8 mouse cellular contexts compared by ENCODE assay signal in the genomic region with DNA sequence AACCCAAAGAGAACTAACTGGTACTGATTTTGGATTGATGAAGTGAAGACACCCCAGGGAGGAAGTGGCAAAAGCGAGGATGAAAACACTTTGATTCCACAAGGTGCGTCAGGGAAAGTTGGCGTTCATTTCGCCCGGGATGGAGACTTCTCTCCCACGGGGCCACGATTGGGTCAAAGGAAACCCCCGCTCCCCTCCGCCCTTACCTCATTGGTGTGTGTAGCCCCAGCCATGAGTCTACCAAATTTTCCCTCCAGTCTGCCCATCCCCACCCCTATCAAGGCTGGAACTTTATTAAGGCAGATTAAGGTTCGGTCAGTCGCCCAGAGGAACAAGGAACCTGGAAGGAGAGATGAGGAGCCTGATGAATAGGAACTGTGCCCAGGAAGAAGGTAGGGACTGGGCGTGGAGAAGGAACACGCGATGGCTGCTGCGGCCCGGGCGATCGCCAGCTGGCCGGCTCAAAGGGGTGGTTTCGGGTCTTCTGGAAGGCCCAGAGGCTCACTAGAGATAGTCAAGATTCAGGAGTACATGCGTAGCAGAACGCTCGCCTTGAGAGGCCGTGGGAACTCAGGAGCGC. TPM values are rescaled to one million over a fixed set of nuclear protein-coding genes. Genes with fewer than 3 reads are reported as not detected.
DNase-seq lines count a peak whose midpoint lies in the region; ATAC-seq and TF ChIP-seq lines count a peak whose summit lies in the region.

A gene (plus strand): TSS at position 287 of the 580 bp plus-strand sequence.

- no peaks in the 10 kb centered on the region; the same call in 1 of the 2 replicates for H3K4me1 ChIP-seq in kidney, adult 2 months (ENCODE audit: control insufficient read depth, insufficient read depth, low read length)
- H3K4me1 ChIP-seq in ES-Bruce4 (ENCODE audit: control insufficient read depth, insufficient read depth, low read length) = no peaks in the 10 kb centered on the region
- H3K4me1 ChIP-seq in forebrain, embryonic 10.5 days = peaks cover 48% of the 10 kb centered on the region
- H3K4me1 ChIP-seq in limb, embryonic 12.5 days (replicated peaks) = peaks cover 36% of the 10 kb centered on the region

- peak; percentile 13; the same call in 1 of the 2 replicates for ATAC-seq in limb, embryonic 12.5 days (ENCODE audit: insufficient number of reproducible peaks, insufficient read depth, low FRiP score, low TSS enrichment, low read depth)
- no peak for ATAC-seq in neutrophil, adult 5-6 weeks (ENCODE audit: extremely low read depth, insufficient number of reproducible peaks, low FRiP score, poor library complexity, severe bottlenecking)

- TF ChIP-seq CTCF in kidney, adult 2 months (conservative IDR thresholded peaks at IDR 0.05; ENCODE audit: insufficient read depth, insufficient read length, low read depth, low read length) = no peak
- no peak for TF ChIP-seq CTCF in ES-Bruce4 (IDR thresholded peaks at IDR 0.05; ENCODE audit: low read depth, low read length)

- H3K9me3 ChIP-seq in ES-Bruce4 (replicated peaks; ENCODE audit: control insufficient read depth, insufficient read depth, low read length, poor library complexity, severe bottlenecking) = no peaks in the 10 kb centered on the region
- no peaks in the 10 kb centered on the region for H3K9me3 ChIP-seq in forebrain, embryonic 10.5 days
- H3K9me3 ChIP-seq in limb, embryonic 12.5 days = no peaks in the 10 kb centered on the region

- TF ChIP-seq EP300 in ES-Bruce4 (IDR thresholded peaks at IDR 0.05; ENCODE audit: insufficient read depth, low read depth, low read length) = no peak

- no peaks in the 10 kb centered on the region for H3K27me3 ChIP-seq in kidney, adult 2 months (replicated peaks; ENCODE audit: control insufficient read depth, insufficient read depth, low read length)
- H3K27me3 ChIP-seq in ES-Bruce4 (ENCODE audit: control insufficient read depth, insufficient read depth, low read length, poor library complexity, severe bottlenecking) = no peaks in the 10 kb centered on the region
- peaks cover 7% of the 10 kb centered on the region for H3K27me3 ChIP-seq in forebrain, embryonic 10.5 days (ENCODE audit: poor library complexity, severe bottlenecking)
- H3K27me3 ChIP-seq in limb, embryonic 12.5 days = no peaks in the 10 kb centered on the region

- no peaks in the 10 kb centered on the region for H3K36me3 ChIP-seq in kidney, adult 2 months (ENCODE audit: control insufficient read depth, insufficient read depth, low read length)
- H3K36me3 ChIP-seq in ES-Bruce4 (ENCODE audit: control insufficient read depth, insufficient read depth, low read length, poor library complexity, severe bottlenecking) = peaks cover 7% of the 10 kb centered on the region; the same call in 1 of the 2 replicates
- H3K36me3 ChIP-seq in forebrain, embryonic 10.5 days (replicated peaks) = peaks cover 25% of the 10 kb centered on the region
- peaks cover 21% of the 10 kb centered on the region for H3K36me3 ChIP-seq in limb, embryonic 12.5 days

- peak within 1 kb of the TSS; percentile 74 for H3K27ac ChIP-seq in kidney, adult 2 months (ENCODE audit: insufficient read depth, low read depth, low read length)
- H3K27ac ChIP-seq in ES-Bruce4 (ENCODE audit: insufficient read depth, low read length) = no peak within 1 kb of the TSS
- H3K27ac ChIP-seq in forebrain, embryonic 10.5 days = peak within 1 kb of the TSS; percentile 93
- H3K27ac ChIP-seq in limb, embryonic 12.5 days = peak within 1 kb of the TSS; percentile 90

- DNase-seq in kidney, adult 2 months = no peak
- DNase-seq in kidney, adult 9 months = no peak
- no peak for DNase-seq in forebrain, embryonic 10.5 days (ENCODE audit: extremely low spot score, low spot score)
- DNase-seq in heart, postnatal 4 days = peak; percentile 36
- DNase-seq in right cerebral cortex, adult 2 months (ENCODE audit: low spot score in 2 of 2) = no peak

- 4% methylated on average over 25 of the region's 25 CpGs for WGBS in kidney, adult 2 months
- WGBS in forebrain, embryonic 10.5 days = 2% methylated on average over 25 of the region's 25 CpGs
- 2% methylated on average over 25 of the region's 25 CpGs for WGBS in limb, embryonic 12.5 days

- TF ChIP-seq POLR2A in kidney, adult 2 months (IDR thresholded peaks at IDR 0.05; ENCODE audit: low read depth, low read length) = no peak
- no peak for TF ChIP-seq POLR2A in ES-Bruce4 (IDR thresholded peaks at IDR 0.05; ENCODE audit: insufficient read depth, low read length)

- peak within 1 kb of the TSS; percentile 65 for H3K4me3 ChIP-seq in kidney, adult 2 months (ENCODE audit: insufficient read depth, low read depth, low read length)
- peak within 1 kb of the TSS; percentile 94 for H3K4me3 ChIP-seq in ES-Bruce4 (ENCODE audit: low read depth, low read length)
- H3K4me3 ChIP-seq in forebrain, embryonic 10.5 days = peak within 1 kb of the TSS; percentile 87
- peak within 1 kb of the TSS; percentile 74 for H3K4me3 ChIP-seq in limb, embryonic 12.5 days (replicated peaks)

- peak within 1 kb of the TSS; percentile 78 for H3K4me2 ChIP-seq in limb, embryonic 12.5 days

- peak within 1 kb of the TSS; percentile 86 for H3K9ac ChIP-seq in ES-Bruce4 (ENCODE audit: low read depth, poor library complexity, severe bottlenecking)
- peak within 1 kb of the TSS; percentile 85 for H3K9ac ChIP-seq in limb, embryonic 12.5 days (replicated peaks)

RNA-seq across cellular contexts. Expression of the gene that starts here (rescaled TPM):
- polyA plus RNA-seq in kidney, adult 2 months (2012; rRNA removed) = 22.4 and 27.8 TPM in 2 replicates
- 14.4 and 16.3 TPM in 2 replicates for polyA plus RNA-seq in ES-Bruce4 (2011; ENCODE audit: insufficient read depth, insufficient read length, low read depth, missing spikeins)
- 11.2 and 11.3 TPM in 2 replicates for polyA plus RNA-seq in forebrain, embryonic 10.5 days (2016; fragmentation: Nextera tagmentation; extraction: Ambion mirVana)
- 10 to 100 TPM; 23.3 to 26.3 TPM for total RNA-seq in heart, postnatal 4 days (2021)
- polyA plus RNA-seq in limb, embryonic 12.5 days (2016; fragmentation: Nextera tagmentation; extraction: Ambion mirVana) = 13.7 and 14.9 TPM in 2 replicates
- 11.1 and 12.5 TPM in 2 replicates for total RNA-seq in neutrophil, adult 5-6 weeks (2017)
